Mouse (Mus musculus) limb, embryonic 11.5 days (tissue): Measurements from ENCODE around the gene Slc27a3. TPM values are rescaled to one million over a fixed set of nuclear protein-coding genes. Genes with fewer than 3 reads are reported as not detected.
"Not testable (repeated sequence)": the region's sequence is repeated elsewhere in the genome, so short reads cannot be mapped to it uniquely, and the experiment has no call there.

Source experiments
- ATAC-seq: fragments of 200-750 bp; cut with Nextera tagmentation; 2 replicates; pipeline ENCODE4 v1.8.0; 2017; ENCODE audit warnings: low read depth; ENCODE audit not compliant: insufficient number of reproducible peaks, low FRiP score, low TSS enrichment
- DNase-seq: peaks from one replicate; pipeline ENCODE4 v3.0.0-alpha.2; 2015; ENCODE audit warnings: low spot score
- H3K27ac ChIP-seq: fragments of 300-500 bp; sonication (generic); replicated peaks from 2 replicates; pipeline ENCODE4 v1.5.1; 2014; ENCODE audit warnings: low read depth, mild to moderate bottlenecking, low read length
- H3K27me3 ChIP-seq: fragments of 300-500 bp; sonication (generic); 2 replicates; pipeline ENCODE4 v1.6.1; 2014; ENCODE audit warnings: mild to moderate bottlenecking, low read length, mixed read lengths; ENCODE audit not compliant: control insufficient read depth, insufficient read depth
- H3K36me3 ChIP-seq: fragments of 300-500 bp; sonication (generic); 2 replicates; pipeline ENCODE4 v1.6.1; 2014; ENCODE audit warnings: mild to moderate bottlenecking, low read length, moderate library complexity, mixed read lengths; ENCODE audit not compliant: control insufficient read depth, insufficient read depth
- H3K4me1 ChIP-seq: fragments of 300-500 bp; sonication (generic); 2 replicates; pipeline ENCODE4 v1.6.1; 2014; ENCODE audit warnings: low read length, mixed read lengths; ENCODE audit not compliant: control insufficient read depth, insufficient read depth
- H3K4me2 ChIP-seq: fragments of 300-500 bp; sonication (generic); 2 replicates; pipeline ENCODE4 v1.6.1; 2014; ENCODE audit warnings: low read depth, mild to moderate bottlenecking, moderate library complexity; ENCODE audit not compliant: severe bottlenecking
- H3K4me3 ChIP-seq: fragments of 300-500 bp; sonication (generic); 2 replicates; pipeline ENCODE4 v1.5.1; 2014; ENCODE audit warnings: low read depth, low read length
- H3K9ac ChIP-seq: fragments of 300-500 bp; sonication (generic); 2 replicates; pipeline ENCODE4 v1.6.1; 2014; ENCODE audit warnings: mild to moderate bottlenecking, low read length
- H3K9me3 ChIP-seq: fragments of 300-500 bp; sonication (generic); 2 replicates; pipeline ENCODE4 v1.6.1; 2016; ENCODE audit warnings: low read length; ENCODE audit not compliant: control insufficient read depth
- WGBS: fragments of 180-500 bp; shearing (Covaris S2); extraction: QIAGEN DNeasy Blood & Tissue Kit; methylation state at CpG from one replicate; pipeline ENCODE4 v1.1.7; 2014; 5-methylcytosine and 5-hydroxymethylcytosine counted together
- polyA plus RNA-seq: library from polyadenylated mRNA; unstranded; fragments of >200 nt; fragmentation: Nextera tagmentation; extraction: Ambion mirVana; gene quantifications from 2 replicates; pipeline ENCODE4 v1.2.1, GENCODE M21; 2014

The Slc27a3 gene
- polyA plus RNA-seq, 1 experiment from 2014 or later: 28.7 TPM

DNA sequence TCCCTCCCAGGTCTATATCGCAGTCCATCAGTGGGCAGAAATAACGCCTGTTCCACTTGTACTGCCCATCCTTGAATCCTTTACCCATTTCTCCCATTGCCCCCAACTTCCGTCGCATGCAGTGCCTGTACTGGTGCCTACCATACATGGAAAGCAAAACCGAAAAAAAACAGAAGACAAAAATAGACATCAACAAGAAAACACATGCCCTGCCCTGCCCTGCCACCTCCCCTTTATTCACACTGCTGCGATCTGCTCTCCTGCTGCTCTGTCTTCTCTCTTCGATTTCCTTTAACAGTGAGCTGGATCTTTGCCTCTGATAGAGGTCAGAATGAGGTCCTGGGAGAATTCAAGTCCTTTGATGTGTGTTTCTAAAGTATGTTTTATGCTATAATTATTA lies 31.8 kb downstream of the Slc27a3 start:
- DNase-seq (no peak), ATAC-seq (no peak)
- no peak overlapping the region for H3K9ac ChIP-seq
- H3K4me1 ChIP-seq: no peaks in the 10 kb centered on the region
- no peaks in the 10 kb centered on the region for H3K9me3 ChIP-seq
- H3K36me3 ChIP-seq: peaks cover 29% of the 10 kb centered on the region
- 94% methylated on average over 7 of the region's 7 CpGs for WGBS
- no peak overlapping the region for H3K27ac ChIP-seq
- no peak overlapping the region for H3K4me2 ChIP-seq
- H3K27me3 ChIP-seq: no peaks in the 10 kb centered on the region
- no peak overlapping the region for H3K4me3 ChIP-seq

DNA sequence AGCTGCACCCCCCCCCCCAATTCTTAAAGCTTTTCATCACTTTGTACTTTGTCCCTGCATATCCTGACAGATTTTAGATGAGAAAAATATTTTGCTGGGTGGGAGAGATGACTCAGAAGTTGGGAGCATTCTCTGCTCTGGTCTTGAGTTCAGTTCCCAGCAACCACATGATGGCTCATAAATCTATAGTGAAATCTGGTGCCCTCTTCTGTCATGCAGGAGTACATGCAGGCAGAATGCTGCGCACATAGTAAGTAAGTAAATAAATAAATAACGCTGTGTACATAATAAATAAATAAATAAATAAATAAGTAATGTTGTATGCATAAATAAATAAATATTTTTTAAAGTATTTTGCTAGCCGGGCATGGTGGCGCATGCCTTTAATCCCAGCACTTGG lies 41.9 kb downstream of the Slc27a3 start:
- ATAC-seq: no peak
- no peak overlapping the region for H3K4me2 ChIP-seq
- no peaks in the 10 kb centered on the region for H3K27me3 ChIP-seq
- WGBS: 94% methylated on average over 4 of the region's 4 CpGs
- no peak overlapping the region for H3K4me3 ChIP-seq
- no peak overlapping the region for H3K27ac ChIP-seq
- peaks cover 22% of the 10 kb centered on the region for H3K36me3 ChIP-seq
- no peaks in the 10 kb centered on the region for H3K4me1 ChIP-seq
- H3K9ac ChIP-seq: no peak overlapping the region
- no peak for DNase-seq
- no peaks in the 10 kb centered on the region for H3K9me3 ChIP-seq

DNA sequence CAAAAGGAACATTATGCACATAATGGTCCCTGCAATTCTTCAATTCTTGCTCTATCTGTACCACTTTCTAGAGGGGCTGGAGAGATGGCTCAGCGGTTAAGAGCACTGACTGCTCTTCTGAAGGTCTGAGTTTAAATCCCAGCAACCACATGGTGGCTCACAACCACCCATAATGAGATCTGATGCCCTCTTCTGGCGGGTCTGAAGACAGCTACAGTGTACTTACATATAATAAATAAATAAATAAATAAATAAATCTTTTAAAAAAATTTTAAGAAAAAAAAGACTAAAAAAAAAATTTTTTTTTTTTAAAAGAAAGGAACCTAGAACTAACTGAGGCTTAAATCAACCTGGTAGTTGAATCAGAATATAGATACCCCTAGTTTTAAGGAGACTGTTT lies 46.9 kb downstream of the Slc27a3 start:
- ATAC-seq: not testable (repeated sequence)
- peaks cover 11% of the 10 kb centered on the region; the same call in 1 of the 2 replicates for H3K36me3 ChIP-seq

DNA sequence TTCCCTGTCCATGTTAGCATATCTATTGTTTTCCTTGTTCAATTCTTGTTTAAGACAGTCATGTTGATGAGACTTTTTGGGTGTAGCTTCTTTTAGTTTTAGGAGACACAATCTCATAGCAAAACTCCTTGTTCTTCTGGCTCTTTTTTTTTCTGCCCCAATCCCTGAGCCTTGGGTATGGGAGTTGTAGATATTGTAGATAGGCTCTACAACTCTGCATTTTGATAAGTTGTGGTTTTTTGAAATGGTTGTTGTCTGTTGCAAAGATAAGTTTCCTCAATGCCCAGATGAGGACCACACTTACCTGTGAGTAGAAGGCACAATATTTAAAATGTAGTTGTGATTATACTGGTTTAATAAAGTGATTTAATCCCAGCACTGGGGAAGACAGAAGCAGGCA lies 49.6 kb downstream of the Slc27a3 start:
- no peak for DNase-seq
- no peak for ATAC-seq
- no peak overlapping the region for H3K4me3 ChIP-seq
- H3K4me1 ChIP-seq: no peaks in the 10 kb centered on the region
- no peak overlapping the region for H3K9ac ChIP-seq
- H3K27me3 ChIP-seq: no peaks in the 10 kb centered on the region
- H3K27ac ChIP-seq: no peak overlapping the region
- no peaks in the 10 kb centered on the region for H3K9me3 ChIP-seq
- H3K4me2 ChIP-seq: no peak overlapping the region
- H3K36me3 ChIP-seq: peaks cover 5% of the 10 kb centered on the region; the same call in 1 of the 2 replicates

More for the DNA sequence above, 46.9 kb downstream of the Slc27a3 start:
- H3K9ac ChIP-seq, H3K4me1 ChIP-seq, H3K27me3 ChIP-seq, H3K4me2 ChIP-seq, H3K27ac ChIP-seq, DNase-seq, H3K9me3 ChIP-seq, H3K4me3 ChIP-seq: not testable (repeated sequence)
- WGBS: 64% methylated on average over 2 of the region's 2 CpGs

GRCm38 (mm10) chr3:90338190-90338589 lies 51.5 kb downstream of the Slc27a3 start:
- no peaks in the 10 kb centered on the region for H3K9me3 ChIP-seq
- ATAC-seq (no peak), DNase-seq (no peak)
- no peak overlapping the region for H3K4me3 ChIP-seq
- no peak overlapping the region for H3K9ac ChIP-seq
- peaks cover 4% of the 10 kb centered on the region; the same call in 1 of the 2 replicates for H3K36me3 ChIP-seq
- H3K4me2 ChIP-seq: no peak overlapping the region
- H3K27ac ChIP-seq: no peak overlapping the region
- H3K4me1 ChIP-seq: no peaks in the 10 kb centered on the region
- no peaks in the 10 kb centered on the region for H3K27me3 ChIP-seq
- WGBS: 84% methylated on average over 3 of the region's 3 CpGs

DNA sequence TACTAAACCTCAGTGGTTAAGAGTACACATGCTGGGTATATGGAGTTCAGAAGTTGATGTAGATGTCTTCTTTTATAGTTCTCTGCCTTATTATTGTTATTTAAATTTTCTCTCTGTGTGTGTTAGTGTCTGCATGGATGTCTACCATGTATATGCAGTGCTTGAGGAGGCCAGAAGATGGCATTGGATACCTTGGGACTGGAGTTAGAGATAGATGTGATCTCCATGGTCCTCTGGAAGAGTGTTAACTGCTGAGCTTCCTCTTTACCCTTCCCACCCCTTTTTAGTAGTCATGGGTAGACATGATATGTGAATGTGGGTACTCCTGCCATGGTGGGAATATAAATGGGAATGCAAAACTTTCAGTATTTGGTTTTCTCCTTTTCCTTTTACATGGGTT lies 54.2 kb downstream of the Slc27a3 start:
- Histone ChIP-seq H3K4me3 (no peak overlapping the region), H3K9me3 (no peaks in the 10 kb centered on the region), H3K36me3 (no peaks in the 10 kb centered on the region), H3K27ac (no peak overlapping the region), H3K27me3 (no peaks in the 10 kb centered on the region), H3K9ac (no peak overlapping the region), H3K4me1 (no peaks in the 10 kb centered on the region), H3K4me2 (no peak overlapping the region)
- ATAC-seq: no peak
- DNase-seq: no peak

Other genes starting within 250 kb of the Slc27a3 start
- gene Rps27, start 176.3 kb downstream of the Slc27a3 start, polyA plus RNA-seq: 1,463 and 1,516 TPM in 2 replicates
- 15.4 and 16.9 TPM in 2 replicates for gene Rab13, start 176.2 kb downstream of the Slc27a3 start, polyA plus RNA-seq
- gene Jtb, start 158.3 kb downstream of the Slc27a3 start, polyA plus RNA-seq: 79.5 and 80.1 TPM in 2 replicates
- gene Creb3l4, start 146.4 kb downstream of the Slc27a3 start, polyA plus RNA-seq: 11.0 and 11.3 TPM in 2 replicates
- gene Slc39a1, start 141.8 kb downstream of the Slc27a3 start, polyA plus RNA-seq: 58.0 and 58.3 TPM in 2 replicates
- 16.7 TPM in 2 replicates for gene Crtc2, start 135.8 kb downstream of the Slc27a3 start, polyA plus RNA-seq
- gene Dennd4b, start 124.8 kb downstream of the Slc27a3 start, polyA plus RNA-seq: 3.9 and 5.5 TPM in 2 replicates
- 16.2 and 18.9 TPM in 2 replicates for gene Gatad2b, start 96.8 kb downstream of the Slc27a3 start, polyA plus RNA-seq
- gene Ints3, start 43.7 kb upstream of the Slc27a3 start, polyA plus RNA-seq: 47.2 and 56.7 TPM in 2 replicates
- gene Npr1, start 75.9 kb upstream of the Slc27a3 start, polyA plus RNA-seq: 2.0 and 2.3 TPM in 2 replicates
- 377 and 385 TPM in 2 replicates for gene Ilf2, start 86.2 kb upstream of the Slc27a3 start, polyA plus RNA-seq
- 60.5 and 63.6 TPM in 2 replicates for gene Snapin, start 101.1 kb upstream of the Slc27a3 start, polyA plus RNA-seq
- gene Chtop, start 119.6 kb upstream of the Slc27a3 start, polyA plus RNA-seq: 125 and 129 TPM in 2 replicates
- 4.6 and 7.3 TPM in 2 replicates for gene S100a1, start 124.5 kb upstream of the Slc27a3 start, polyA plus RNA-seq
- gene S100a13, start 124.5 kb upstream of the Slc27a3 start, polyA plus RNA-seq: 11.8 and 12.6 TPM in 2 replicates
- gene S100a14, start 136.9 kb upstream of the Slc27a3 start, polyA plus RNA-seq: not detected in 2 replicates
- 36.6 and 42.1 TPM in 2 replicates for gene S100a16, start 147.3 kb upstream of the Slc27a3 start, polyA plus RNA-seq
- gene S100a3, start 170.6 kb upstream of the Slc27a3 start, polyA plus RNA-seq: 0.43 TPM in 1 of 2 replicates, not detected in the other
- gene S100a2, start 200.3 kb upstream of the Slc27a3 start, polyA plus RNA-seq: not detected in 2 replicates
- not detected in 2 replicates for gene Gm42674, start 212.0 kb upstream of the Slc27a3 start, polyA plus RNA-seq
- gene S100a4, start 213.8 kb upstream of the Slc27a3 start, polyA plus RNA-seq: 0.72 and 1.0 TPM in 2 replicates
- not detected in 2 replicates for gene S100a5, start 218.6 kb upstream of the Slc27a3 start, polyA plus RNA-seq
- gene S100a6, start 222.9 kb upstream of the Slc27a3 start, polyA plus RNA-seq: 14.5 and 17.5 TPM in 2 replicates